16 mouse cellular contexts compared by ENCODE assay signal in genomic region chr9:56980186-56980585, GRCm38 (mm10). TPM values are rescaled to one million over a fixed set of nuclear protein-coding genes. Genes with fewer than 3 reads are reported as not detected.
DNase-seq lines count a peak whose midpoint lies in the region.
"Had no signal": no experiment of that assay in that cellular context is flagged by ENCODE, and none has a peak within 500 bp of the region (broad histone marks: within the 10 kb centered on the region; RNA-seq: fewer than 3 reads in every experiment).

No protein-coding gene starts in this region.

- DNase-seq in heart, adult 11 months = peak; percentile 71
- DNase-seq in heart, postnatal 14 days = no peak
- peak; percentile 4 for DNase-seq in ES-CJ7 (ENCODE audit: low read depth, low spot score)
- peak; percentile 30 for DNase-seq in ZHBTc4 (ENCODE audit: low read depth, low spot score)
- DNase-seq in thymus, postnatal 25 days = no peak
- DNase-seq: adrenal gland, adult 2 months; adrenal gland, postnatal 10 days; adrenal gland, postnatal 25 days; B cell, adult 2 months; cerebellum, adult 11 months; cerebellum, adult 18-20 months; cerebellum, adult 8-10 months; cerebellum, adult 9-11 months; cerebellum, postnatal 14 days; cerebellum, postnatal 36 days; forebrain, postnatal 0 days had no signal

- intact Hi-C loops in heart, postnatal 14 days (cut with DNase I) = no loop called here

RNA-seq across cellular contexts. Expression of gene Ptpn9, which starts 14.5 kb away (rescaled TPM):
- 10 to 100 TPM; 13.5 to 16.3 TPM for total RNA-seq in heart, postnatal 14 days (2021)

RNA-seq across cellular contexts. Expression of gene Snupn, which starts 29.5 kb away (rescaled TPM):
- 1 to 10 TPM; 8.9 to 9.9 TPM for total RNA-seq in heart, postnatal 14 days (2021)

RNA-seq across cellular contexts. Expression of gene Imp3, which starts 42.9 kb away (rescaled TPM):
- total RNA-seq in heart, postnatal 14 days (2021) = 10 to 100 TPM; 45.6 to 46.6 TPM

RNA-seq across cellular contexts. Expression of gene Snx33, which starts 52.0 kb away (rescaled TPM):
- 10 to 100 TPM in 1 of 2 experiments, 1 to 10 TPM in 1; 9.9 to 11.7 TPM for total RNA-seq in heart, postnatal 14 days (2021)

Comparison
In these comparisons a context has a peak if more than half of its experiments do, and no peak if none do; other contexts are left out.
1. DNase-seq: peak in heart, adult 11 months (single experiment), ES-CJ7 (single experiment) and ZHBTc4 (single experiment); none in heart, postnatal 14 days (0 of 2) and thymus, postnatal 25 days (single experiment).